Mouse (Mus musculus) C2C12 (cell line): ENCODE data around the gene Dlx4.

Source experiments
- CEBPB ChIP-seq: IDR thresholded peaks from one replicate; pipeline ENCODE4 v1.6.1; 2011; ENCODE audit warnings: low read depth, mild to moderate bottlenecking, control low read depth, moderate library complexity
- CTCF ChIP-seq: IDR thresholded peaks from one replicate; pipeline ENCODE4 v1.5.1; 2011; ENCODE audit not compliant: control insufficient read depth, insufficient read depth, insufficient read length
- FOSL1 ChIP-seq: IDR thresholded peaks from one replicate; pipeline ENCODE4 v1.8.0; 2011; ENCODE audit warnings: mild to moderate bottlenecking, low read length; ENCODE audit not compliant: poor library complexity, insufficient read depth, severe bottlenecking
- MAX ChIP-seq: IDR thresholded peaks from one replicate; pipeline ENCODE4 v1.6.1; 2011; ENCODE audit warnings: mild to moderate bottlenecking, control low read depth
- MYOG ChIP-seq: IDR thresholded peaks from one replicate; pipeline ENCODE4 v1.6.1; 2011; ENCODE audit not compliant: control insufficient read depth, insufficient read length; ENCODE audit errors: extremely low read depth
- USF1 ChIP-seq: IDR thresholded peaks from one replicate; pipeline ENCODE4 v1.6.1; 2011; ENCODE audit warnings: low read depth, mild to moderate bottlenecking, control low read depth, moderate library complexity

DNA sequence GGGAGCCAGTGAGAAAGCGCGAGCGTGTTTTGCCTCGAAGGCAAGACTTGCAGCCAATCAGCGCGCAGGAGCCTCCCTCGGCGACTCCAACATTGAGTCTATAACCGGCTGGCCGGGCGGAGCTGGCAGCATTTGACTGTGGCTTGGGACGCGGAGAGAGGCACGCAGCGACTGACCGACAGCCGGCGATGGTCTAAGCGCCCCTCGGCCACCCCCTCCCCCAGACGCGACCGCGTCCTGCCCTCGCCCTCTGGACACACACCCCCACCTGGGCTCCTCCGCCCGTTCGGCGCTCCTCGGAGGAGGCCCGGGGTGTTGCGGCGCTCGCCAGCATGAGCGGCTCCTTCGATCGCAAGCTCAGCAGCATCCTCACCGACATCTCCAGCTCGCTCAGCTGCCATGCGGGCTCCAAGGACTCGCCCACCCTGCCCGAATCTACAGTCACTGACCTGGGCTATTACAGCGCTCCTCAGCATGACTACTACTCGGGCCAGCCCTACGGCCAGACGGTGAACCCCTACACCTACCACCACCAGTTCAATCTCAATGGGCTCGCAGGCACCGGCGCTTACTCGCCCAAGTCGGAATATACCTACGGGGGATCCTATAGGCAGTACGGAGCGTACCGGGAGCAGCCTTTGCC lies 26.0 kb downstream of the Dlx4 start, which contains the start of gene Dlx3:
- no peak for TF ChIP-seq CTCF
- no peak for TF ChIP-seq FOSL1
- no peak for TF ChIP-seq USF1
- TF ChIP-seq MYOG = no peak
- no peak for TF ChIP-seq CEBPB
- TF ChIP-seq MAX = no peak
